Mouse (Mus musculus) megakaryocyte, embryonic 14.5 days (primary cell): ENCODE data around the gene Kcnk15.

Experiments used
- FLI1 ChIP-seq: IDR thresholded peaks from 2 replicates; pipeline ENCODE4 v1.6.1; 2012; ENCODE audit warnings: low read length, inconsistent platforms, mixed read lengths
- GATA1 ChIP-seq: IDR thresholded peaks from 3 replicates; pipeline ENCODE4 v1.6.1; 2012; ENCODE audit warnings: mixed read lengths, low read length, inconsistent platforms, borderline replicate concordance

DNA sequence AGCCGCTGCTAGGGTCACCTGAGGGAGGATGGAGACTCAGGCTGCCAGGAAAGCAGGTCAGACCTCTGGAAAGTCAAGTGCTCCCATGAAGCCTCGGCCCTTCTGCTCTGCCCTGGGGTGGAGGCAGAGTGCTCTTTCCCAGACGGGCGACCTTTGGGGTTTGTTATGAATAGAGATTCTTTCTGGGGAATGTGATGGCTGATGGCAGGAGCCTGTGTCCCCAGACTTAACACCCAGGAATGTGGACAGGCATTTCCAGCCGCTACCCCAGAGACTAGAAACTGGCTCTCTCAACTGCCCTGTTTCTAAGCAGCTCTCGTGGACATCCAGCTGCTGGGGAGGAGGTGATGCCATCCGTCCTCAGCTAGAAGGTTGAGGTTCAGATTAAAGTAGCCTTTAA, 43.7 kb upstream of the Kcnk15 start:
- no peak for TF ChIP-seq GATA1
- TF ChIP-seq FLI1 = no peak
